ENCODE assay signal across 9 mouse cellular contexts in genomic region chr19:38352495-38353130, GRCm38 (mm10). TPM values are rescaled to one million over a fixed set of nuclear protein-coding genes. Genes with fewer than 3 reads are reported as not detected.
A peak's percentile ranks its signal among the peaks of the same experiment; 100 is the strongest.
DNase-seq lines count a peak whose midpoint lies in the region; ATAC-seq and TF ChIP-seq lines count a peak whose summit lies in the region.
"Had no signal": no experiment of that assay in that cellular context is flagged by ENCODE, and none has a peak within 500 bp of the region (broad histone marks: within the 10 kb centered on the region; RNA-seq: fewer than 3 reads in every experiment).

No protein-coding gene starts in this region.

- no peak overlapping the region for H3K4me3 ChIP-seq in heart, adult 2 months
- H3K4me3 ChIP-seq in midbrain, embryonic 16.5 days (ENCODE audit: low read depth, low read length), result no peak overlapping the region
- H3K4me3 ChIP-seq: liver, embryonic 13.5 days had no signal

- TF ChIP-seq POLR2A in heart, adult 2 months (IDR thresholded peaks at IDR 0.05; ENCODE audit: insufficient read depth, low read depth, low read length), result no peak

- DNase-seq in gastrocnemius, postnatal 10 days, result peak; percentile 17
- DNase-seq in gastrocnemius, postnatal 4 days (ENCODE audit: low spot score in 2 of 2), result no peak
- peak; percentile 82 for DNase-seq in CD4-positive, CD25-positive, alpha-beta regulatory T cell, adult 2 months (ENCODE audit: low read depth, low spot score)
- DNase-seq in cerebellum, adult 11-12 months, result peak; percentile 18
- DNase-seq in heart, adult 2 months, result peak in 1 of 2 experiments; percentile 4
- DNase-seq in layer of hippocampus, adult 9-11 months, result peak; percentile 20
- DNase-seq in spleen, postnatal 10 days (ENCODE audit: low spot score in 2 of 2), result no peak
- DNase-seq: liver, embryonic 13.5 days had no signal

- no peaks in the 10 kb centered on the region for H3K36me3 ChIP-seq in heart, adult 2 months (ENCODE audit: control insufficient read depth, insufficient read depth, low read length)
- no peaks in the 10 kb centered on the region for H3K36me3 ChIP-seq in midbrain, embryonic 16.5 days (ENCODE audit: control insufficient read depth, insufficient read depth, low read length)
- H3K36me3 ChIP-seq: liver, embryonic 13.5 days had no signal

- no peak for TF ChIP-seq EP300 in heart, adult 2 months (IDR thresholded peaks at IDR 0.05; ENCODE audit: insufficient read depth, low read depth, low read length)

- ATAC-seq in midbrain, embryonic 16.5 days, result peak; percentile 70

- 34% methylated on average over 6 of the region's 6 CpGs for WGBS in heart, adult 2 months
- WGBS in midbrain, embryonic 16.5 days, result 41% methylated on average over 6 of the region's 6 CpGs

- peak; percentile 75 for TF ChIP-seq CTCF in heart, adult 2 months (IDR thresholded peaks at IDR 0.05)

- no peak overlapping the region for H3K4me2 ChIP-seq in midbrain, embryonic 16.5 days (ENCODE audit: low read length)
- H3K4me2 ChIP-seq: liver, embryonic 13.5 days had no signal

- intact Hi-C loops in heart, adult 2 months (cut with DNase I), result loop anchor here (1.0 to 5.0 kb wide), 3 partner anchors 99 to 397 kb away; no protein-coding TSS in a partner anchor

- H3K79me2 ChIP-seq in heart, adult 2 months (replicated peaks; ENCODE audit: control insufficient read depth, insufficient read depth, low read length), result no peaks in the 10 kb centered on the region

- no peaks in the 10 kb centered on the region for H3K9me3 ChIP-seq in midbrain, embryonic 16.5 days (replicated peaks; ENCODE audit: control insufficient read depth, low read length, poor library complexity, severe bottlenecking)
- H3K9me3 ChIP-seq: liver, embryonic 13.5 days had no signal

- no peak overlapping the region for H3K9ac ChIP-seq in heart, adult 2 months (ENCODE audit: low read depth, low read length)
- no peak overlapping the region for H3K9ac ChIP-seq in midbrain, embryonic 16.5 days (ENCODE audit: low read depth, low read length)
- H3K9ac ChIP-seq: liver, embryonic 13.5 days had no signal

- H3K4me1 ChIP-seq in heart, adult 2 months (ENCODE audit: control insufficient read depth, insufficient read depth, low read length), result no peaks in the 10 kb centered on the region
- no peaks in the 10 kb centered on the region; the same call in 1 of the 2 replicates for H3K4me1 ChIP-seq in midbrain, embryonic 16.5 days (ENCODE audit: control insufficient read depth, insufficient read depth, low read length)
- H3K4me1 ChIP-seq: liver, embryonic 13.5 days had no signal

- H3K27ac ChIP-seq in heart, adult 2 months, result no peak overlapping the region
- no peak overlapping the region for H3K27ac ChIP-seq in midbrain, embryonic 16.5 days (ENCODE audit: low read length)
- H3K27ac ChIP-seq: liver, embryonic 13.5 days had no signal

- H3K27me3 ChIP-seq in heart, adult 2 months (ENCODE audit: control insufficient read depth, insufficient read depth, low read length), result no peaks in the 10 kb centered on the region
- H3K27me3 ChIP-seq in midbrain, embryonic 16.5 days (ENCODE audit: control insufficient read depth, insufficient read depth, low read depth, low read length), result no peaks in the 10 kb centered on the region
- H3K27me3 ChIP-seq: liver, embryonic 13.5 days had no signal

RNA-seq across cellular contexts. Expression of gene Slc35g1, which starts 43.2 kb away (rescaled TPM):
- total RNA-seq in gastrocnemius, postnatal 10 days (2021), result 1 to 10 TPM; 1.7 to 2.3 TPM
- total RNA-seq in gastrocnemius, postnatal 4 days (2021), result 1 to 10 TPM; 2.6 to 2.7 TPM
- total RNA-seq in heart, adult 2 months (2021), result 1 to 10 TPM; 2.0 to 2.2 TPM
- 0.92 and 1.4 TPM in 2 replicates for polyA plus RNA-seq in heart, adult 2 months (2012; rRNA removed)
- polyA plus RNA-seq in midbrain, embryonic 16.5 days (2015; fragmentation: Nextera tagmentation; extraction: Ambion mirVana), result 0.75 and 0.84 TPM in 2 replicates

Comparison
In these comparisons a context has a peak if more than half of its experiments do, and no peak if none do; other contexts are left out.
1. DNase-seq: peak in gastrocnemius, postnatal 10 days (single experiment), CD4-positive, CD25-positive, alpha-beta regulatory T cell, adult 2 months (single experiment), cerebellum, adult 11-12 months (single experiment) and layer of hippocampus, adult 9-11 months (single experiment); none in gastrocnemius, postnatal 4 days (0 of 2) and spleen, postnatal 10 days (0 of 2).